ENCODE assay signal across 16 mouse cellular contexts in genomic region chr4:120003006-120003405, GRCm38 (mm10).
A peak's percentile ranks its signal among the peaks of the same experiment; 100 is the strongest.
DNase-seq lines count a peak whose midpoint lies in the region; ATAC-seq and TF ChIP-seq lines count a peak whose summit lies in the region.
"Had no signal": no experiment of that assay in that cellular context is flagged by ENCODE, and none has a peak within 500 bp of the region (broad histone marks: within the 10 kb centered on the region; RNA-seq: fewer than 3 reads in every experiment).

No protein-coding gene starts in this region.

- H3K4me2 ChIP-seq in hindbrain, postnatal 0 days (ENCODE audit: low read depth, low read length): no peak overlapping the region
- H3K4me2 ChIP-seq in liver, postnatal 0 days (ENCODE audit: low read depth, low read length): no peak overlapping the region
- no peak overlapping the region for H3K4me2 ChIP-seq in liver, embryonic 11.5 days
- H3K4me2 ChIP-seq: heart, embryonic 11.5 days; hindbrain, embryonic 12.5 days had no signal

- no peaks in the 10 kb centered on the region for H3K27me3 ChIP-seq in hindbrain, postnatal 0 days (ENCODE audit: insufficient read depth, low read length)
- H3K27me3 ChIP-seq in hindbrain, embryonic 10.5 days (ENCODE audit: insufficient read depth, poor library complexity, severe bottlenecking): no peaks in the 10 kb centered on the region
- no peaks in the 10 kb centered on the region for H3K27me3 ChIP-seq in liver, postnatal 0 days (ENCODE audit: insufficient read depth, low read length)
- no peaks in the 10 kb centered on the region for H3K27me3 ChIP-seq in liver, embryonic 11.5 days (replicated peaks; ENCODE audit: control insufficient read depth, insufficient read depth, low read length)
- H3K27me3 ChIP-seq: hindbrain, embryonic 12.5 days; Patski had no signal

- DNase-seq in hindbrain, postnatal 0 days (ENCODE audit: low spot score): no peak
- DNase-seq in hindbrain, embryonic 10.5 days (ENCODE audit: low spot score): no peak
- DNase-seq in liver, postnatal 0 days: no peak
- no peak for DNase-seq in liver, embryonic 11.5 days (ENCODE audit: low spot score)
- peak; percentile 15 for DNase-seq in R1 (ENCODE audit: low read depth, low spot score)
- no peak for DNase-seq in B cell, adult 2 months
- DNase-seq: adrenal gland, adult 8-10 months; embryo, embryonic 11 days; liver; thymus, postnatal 25 days had no signal

- WGBS in hindbrain, postnatal 0 days: 40% methylated on average over 3 of the region's 3 CpGs
- WGBS in hindbrain, embryonic 10.5 days: 42% methylated on average over 3 of the region's 3 CpGs
- 47% methylated on average over 3 of the region's 3 CpGs for WGBS in liver, postnatal 0 days (ENCODE audit: insufficient replicate concordance)
- WGBS in liver, embryonic 11.5 days: 39% methylated on average over 3 of the region's 3 CpGs

- no peak overlapping the region for H3K4me3 ChIP-seq in hindbrain, postnatal 0 days (ENCODE audit: low read length)
- H3K4me3 ChIP-seq in hindbrain, embryonic 10.5 days: no peak overlapping the region
- no peak overlapping the region for H3K4me3 ChIP-seq in liver, postnatal 0 days (ENCODE audit: low read depth, low read length)
- no peak overlapping the region for H3K4me3 ChIP-seq in liver, embryonic 11.5 days (ENCODE audit: low read depth, low read length)
- H3K4me3 ChIP-seq: hindbrain, embryonic 12.5 days; myocyte had no signal

- TF ChIP-seq CTCF in hindbrain, postnatal 0 days (IDR thresholded peaks at IDR 0.05; ENCODE audit: low read depth): peak; percentile 49
- TF ChIP-seq CTCF in liver, postnatal 0 days (IDR thresholded peaks at IDR 0.05; ENCODE audit: low read depth): peak; percentile 49

- H3K9ac ChIP-seq in hindbrain, postnatal 0 days (replicated peaks; ENCODE audit: low read length): no peak overlapping the region
- H3K9ac ChIP-seq in liver, postnatal 0 days (replicated peaks): no peak overlapping the region
- H3K9ac ChIP-seq in liver, embryonic 11.5 days (ENCODE audit: low read depth, low read length): no peak overlapping the region
- H3K9ac ChIP-seq: hindbrain, embryonic 12.5 days had no signal

- no peak overlapping the region for H3K27ac ChIP-seq in hindbrain, postnatal 0 days
- H3K27ac ChIP-seq in hindbrain, embryonic 10.5 days: no peak overlapping the region; the same call in 1 of the 2 replicates
- H3K27ac ChIP-seq in liver, postnatal 0 days (ENCODE audit: low read depth): no peak overlapping the region
- no peak overlapping the region for H3K27ac ChIP-seq in liver, embryonic 11.5 days (ENCODE audit: low read depth, low read length)
- H3K27ac ChIP-seq: hindbrain, embryonic 12.5 days had no signal

- H3K9me3 ChIP-seq in hindbrain, postnatal 0 days (ENCODE audit: low read length): no peaks in the 10 kb centered on the region
- no peaks in the 10 kb centered on the region for H3K9me3 ChIP-seq in hindbrain, embryonic 10.5 days
- H3K9me3 ChIP-seq in liver, postnatal 0 days (ENCODE audit: low read length): no peaks in the 10 kb centered on the region
- no peaks in the 10 kb centered on the region for H3K9me3 ChIP-seq in liver, embryonic 11.5 days (ENCODE audit: control insufficient read depth, low read length)
- H3K9me3 ChIP-seq: hindbrain, embryonic 12.5 days had no signal

- ATAC-seq in hindbrain, postnatal 0 days: no peak
- ATAC-seq in liver, postnatal 0 days: no peak
- ATAC-seq in liver, embryonic 11.5 days (replicated peaks; ENCODE audit: low FRiP score): no peak
- peak; percentile 37; the same call in 1 of the 2 replicates for ATAC-seq in megakaryocyte progenitor cell, adult 5-6 weeks (replicated peaks; ENCODE audit: poor library complexity)
- ATAC-seq in activated CD4-positive, CD25-positive, alpha-beta regulatory T cell, adult 4 months: no peak
- ATAC-seq: Patski had no signal

- no peaks in the 10 kb centered on the region; the same call in 1 of the 2 replicates for H3K4me1 ChIP-seq in hindbrain, postnatal 0 days (ENCODE audit: insufficient read depth, low read length)
- peaks cover 27% of the 10 kb centered on the region for H3K4me1 ChIP-seq in hindbrain, embryonic 10.5 days (replicated peaks)
- no peaks in the 10 kb centered on the region for H3K4me1 ChIP-seq in liver, postnatal 0 days (ENCODE audit: insufficient read depth)
- H3K4me1 ChIP-seq in liver, embryonic 11.5 days (replicated peaks; ENCODE audit: control insufficient read depth, insufficient read depth, low read length): no peaks in the 10 kb centered on the region

- no peak for TF ChIP-seq EP300 in liver, postnatal 0 days (IDR thresholded peaks at IDR 0.05; ENCODE audit: low read depth)

- H3K36me3 ChIP-seq in hindbrain, postnatal 0 days (ENCODE audit: insufficient read depth, low read length): no peaks in the 10 kb centered on the region
- H3K36me3 ChIP-seq in hindbrain, embryonic 10.5 days: no peaks in the 10 kb centered on the region
- H3K36me3 ChIP-seq in liver, postnatal 0 days (replicated peaks; ENCODE audit: insufficient read depth, low read length): no peaks in the 10 kb centered on the region
- no peaks in the 10 kb centered on the region for H3K36me3 ChIP-seq in liver, embryonic 11.5 days (ENCODE audit: control insufficient read depth, insufficient read depth, low read length)
- H3K36me3 ChIP-seq: hindbrain, embryonic 12.5 days had no signal
